Mouse (Mus musculus): ENCODE measurements around the gene Uba52. TPM values are rescaled to one million over a fixed set of nuclear protein-coding genes. Genes with fewer than 3 reads are reported as not detected.
A peak's percentile ranks its signal among the peaks of the same experiment; 100 is the strongest.

The Uba52 gene
- total and polyA plus RNA-seq, 2 experiments from 2014 or later = 510 to 717 TPM

- WGBS = 1% methylated on average over 52 of the region's 93 CpGs
- ATAC-seq = peak; percentile 9; the same call in 1 of the 2 replicates
These were observed 17.6 kb downstream of the Uba52 start, which contains the start of gene Crlf1 for GRCm38 (mm10) chr8:70492664-70493640. TSS of gene Crlf1 (plus strand) at chr8:70493158.

GRCm38 (mm10) chr8:70490880-70491495 is 19.6 kb downstream of the Uba52 start:
- WGBS = 2% methylated on average over 20 of the region's 20 CpGs
- H3K9ac ChIP-seq (replicated peaks; ENCODE audit: low read length) = no peak overlapping the region
- H3K4me1 ChIP-seq (ENCODE audit: insufficient read depth, low read length) = peaks cover 8% of the 10 kb centered on the region; the same call in 1 of the 2 replicates
- no peak overlapping the region for H3K4me2 ChIP-seq (ENCODE audit: low read depth, low read length)
- no peaks in the 10 kb centered on the region for H3K9me3 ChIP-seq (ENCODE audit: low read length)
- no peaks in the 10 kb centered on the region for H3K36me3 ChIP-seq (ENCODE audit: insufficient read depth, low read length)
- H3K4me3 ChIP-seq (ENCODE audit: low read length) = no peak overlapping the region
- H3K27me3 ChIP-seq (ENCODE audit: insufficient read depth, low read length) = peaks cover 69% of the 10 kb centered on the region
- DNase-seq (ENCODE audit: low spot score) (no peak), ATAC-seq (no peak)
- no peak for TF ChIP-seq CTCF (IDR thresholded peaks at IDR 0.05; ENCODE audit: low read depth)
- H3K27ac ChIP-seq = no peak overlapping the region

More at GRCm38 (mm10) chr8:70492664-70493640, 17.6 kb downstream of the Uba52 start, which contains the start of gene Crlf1:
- H3K4me1 ChIP-seq (ENCODE audit: insufficient read depth, low read length) = peaks cover 7% of the 10 kb centered on the region; the same call in 1 of the 2 replicates
- no peak for DNase-seq (ENCODE audit: low spot score)
- peak within 1 kb of the TSS; percentile 62 for H3K4me2 ChIP-seq (ENCODE audit: low read depth, low read length)
- no peak for TF ChIP-seq CTCF (IDR thresholded peaks at IDR 0.05; ENCODE audit: low read depth)
- no peaks in the 10 kb centered on the region for H3K36me3 ChIP-seq (ENCODE audit: insufficient read depth, low read length)
- H3K27me3 ChIP-seq (ENCODE audit: insufficient read depth, low read length) = peaks cover 73% of the 10 kb centered on the region
- no peaks in the 10 kb centered on the region for H3K9me3 ChIP-seq (ENCODE audit: low read length)
- H3K9ac ChIP-seq (replicated peaks; ENCODE audit: low read length) = peak within 1 kb of the TSS; percentile 31; the same call in 1 of the 2 replicates
- H3K4me3 ChIP-seq (ENCODE audit: low read length) = peak within 1 kb of the TSS; percentile 35
- no peak within 1 kb of the TSS for H3K27ac ChIP-seq

- Histone ChIP-seq H3K36me3 (ENCODE audit: insufficient read depth, low read length) (no peaks in the 10 kb centered on the region), H3K4me3 (ENCODE audit: low read length) (no peak overlapping the region), H3K27me3 (ENCODE audit: insufficient read depth, low read length) (peaks cover 64% of the 10 kb centered on the region), H3K27ac (no peak overlapping the region), H3K9me3 (ENCODE audit: low read length) (no peaks in the 10 kb centered on the region), H3K9ac (replicated peaks; ENCODE audit: low read length) (no peak overlapping the region), H3K4me1 (ENCODE audit: insufficient read depth, low read length) (peaks cover 8% of the 10 kb centered on the region; the same call in 1 of the 2 replicates), H3K4me2 (ENCODE audit: low read depth, low read length) (no peak overlapping the region)
- ATAC-seq (no peak), DNase-seq (ENCODE audit: low spot score) (no peak)
- WGBS = 7% methylated on average over 10 of the region's 10 CpGs
- TF ChIP-seq CTCF (IDR thresholded peaks at IDR 0.05; ENCODE audit: low read depth) = no peak
These were observed 20.3 kb downstream of the Uba52 start for GRCm38 (mm10) chr8:70490061-70490879.

GRCm38 (mm10) chr8:70489576-70489975 is 21.0 kb downstream of the Uba52 start:
- WGBS = 2% methylated on average over 25 of the region's 41 CpGs
- Histone ChIP-seq H3K4me3 (ENCODE audit: low read length) (no peak overlapping the region; the same call in 1 of the 2 replicates), H3K27me3 (ENCODE audit: insufficient read depth, low read length) (peaks cover 63% of the 10 kb centered on the region), H3K9ac (replicated peaks; ENCODE audit: low read length) (no peak overlapping the region), H3K27ac (no peak overlapping the region), H3K36me3 (ENCODE audit: insufficient read depth, low read length) (no peaks in the 10 kb centered on the region), H3K4me2 (ENCODE audit: low read depth, low read length) (peak overlapping the region; percentile 34; the same call in 1 of the 2 replicates), H3K4me1 (ENCODE audit: insufficient read depth, low read length) (peaks cover 8% of the 10 kb centered on the region; the same call in 1 of the 2 replicates), H3K9me3 (ENCODE audit: low read length) (no peaks in the 10 kb centered on the region)
- ATAC-seq (no peak), DNase-seq (ENCODE audit: low spot score) (no peak)
- no peak for TF ChIP-seq CTCF (IDR thresholded peaks at IDR 0.05; ENCODE audit: low read depth)

GRCm38 (mm10) chr8:70488931-70489470 is 21.6 kb downstream of the Uba52 start:
- Histone ChIP-seq H3K36me3 (ENCODE audit: insufficient read depth, low read length) (no peaks in the 10 kb centered on the region), H3K9ac (replicated peaks; ENCODE audit: low read length) (no peak overlapping the region), H3K9me3 (ENCODE audit: low read length) (no peaks in the 10 kb centered on the region), H3K27me3 (ENCODE audit: insufficient read depth, low read length) (peaks cover 57% of the 10 kb centered on the region), H3K27ac (no peak overlapping the region), H3K4me3 (ENCODE audit: low read length) (peak overlapping the region; percentile 56; the same call in 1 of the 2 replicates), H3K4me1 (ENCODE audit: insufficient read depth, low read length) (peaks cover 8% of the 10 kb centered on the region; the same call in 1 of the 2 replicates), H3K4me2 (ENCODE audit: low read depth, low read length) (peak overlapping the region; percentile 34; the same call in 1 of the 2 replicates)
- 3% methylated on average over 14 of the region's 14 CpGs for WGBS
- TF ChIP-seq CTCF (IDR thresholded peaks at IDR 0.05; ENCODE audit: low read depth) = no peak
- DNase-seq (ENCODE audit: low spot score) = no peak
- no peak for ATAC-seq

Data from hindbrain, postnatal 0 days (tissue).